Mouse (Mus musculus): ENCODE measurements at regions not wholly inside any gene's neighbourhood (a gene's known extent, or its start where the extent isn't known, plus 50 kb on each side); places are given as distances from the start of the nearest gene placed in this dataset.

- no peaks in the 10 kb centered on the region for H3K36me3 ChIP-seq (replicated peaks; ENCODE audit: control insufficient read depth, insufficient read depth, low read depth, low read length)
- no peak overlapping the region for H3K4me3 ChIP-seq (ENCODE audit: low read depth, low read length)
- no peaks in the 10 kb centered on the region for H3K9me3 ChIP-seq (replicated peaks; ENCODE audit: control insufficient read depth, low read length)
- ATAC-seq (replicated peaks; ENCODE audit: insufficient number of reproducible peaks, low FRiP score, low TSS enrichment, low read depth): no peak
- no peaks in the 10 kb centered on the region for H3K27me3 ChIP-seq (ENCODE audit: control insufficient read depth, insufficient read depth, low read length)
- H3K27ac ChIP-seq (replicated peaks; ENCODE audit: low read depth, low read length): no peak overlapping the region
- no peaks in the 10 kb centered on the region for H3K4me1 ChIP-seq (ENCODE audit: control insufficient read depth, insufficient read depth, low read length)
- 80% methylated on average over 8 of the region's 8 CpGs for WGBS
- no peak overlapping the region for H3K9ac ChIP-seq (replicated peaks; ENCODE audit: low read length)
- DNase-seq (ENCODE audit: low spot score): no peak
- no peak overlapping the region for H3K4me2 ChIP-seq (ENCODE audit: low read depth, low read length)
Measured at GRCm38 (mm10) chr1:120801980-120802364, 199.8 kb downstream of the En1 start.

DNA sequence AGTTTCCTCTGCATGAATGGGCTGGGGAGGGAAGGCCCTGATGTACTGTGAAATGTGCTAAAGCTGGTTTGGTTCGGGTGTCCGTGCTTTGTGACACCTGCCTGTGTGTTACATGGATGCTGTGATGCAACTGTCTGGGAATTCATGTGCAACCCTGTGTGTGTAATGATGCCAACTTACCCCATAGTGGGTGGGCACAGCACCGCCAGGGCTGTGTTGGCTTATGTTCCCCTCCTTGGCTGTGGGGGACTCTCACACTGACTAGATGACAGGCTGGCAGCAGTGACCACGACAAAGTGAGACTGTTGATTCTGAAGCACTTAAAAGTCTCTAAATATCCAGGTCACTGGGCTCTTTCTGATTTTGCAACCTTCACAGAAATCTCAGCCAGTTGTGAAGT, 212.2 kb downstream of the En1 start:
- DNase-seq (ENCODE audit: low spot score): no peak
- no peak overlapping the region for H3K4me3 ChIP-seq (ENCODE audit: low read depth, low read length)
- no peaks in the 10 kb centered on the region for H3K4me1 ChIP-seq (ENCODE audit: control insufficient read depth, insufficient read depth, low read length)
- H3K4me2 ChIP-seq (ENCODE audit: low read depth, low read length): no peak overlapping the region
- no peak for ATAC-seq (replicated peaks; ENCODE audit: insufficient number of reproducible peaks, low FRiP score, low TSS enrichment, low read depth)
- no peaks in the 10 kb centered on the region for H3K27me3 ChIP-seq (ENCODE audit: control insufficient read depth, insufficient read depth, low read length)
- no peak overlapping the region for H3K27ac ChIP-seq (replicated peaks; ENCODE audit: low read depth, low read length)
- WGBS: 77% methylated on average over 4 of the region's 4 CpGs
- no peaks in the 10 kb centered on the region for H3K9me3 ChIP-seq (replicated peaks; ENCODE audit: control insufficient read depth, low read length)
- H3K9ac ChIP-seq (replicated peaks; ENCODE audit: low read length): no peak overlapping the region
- H3K36me3 ChIP-seq (replicated peaks; ENCODE audit: control insufficient read depth, insufficient read depth, low read depth, low read length): no peaks in the 10 kb centered on the region

DNA sequence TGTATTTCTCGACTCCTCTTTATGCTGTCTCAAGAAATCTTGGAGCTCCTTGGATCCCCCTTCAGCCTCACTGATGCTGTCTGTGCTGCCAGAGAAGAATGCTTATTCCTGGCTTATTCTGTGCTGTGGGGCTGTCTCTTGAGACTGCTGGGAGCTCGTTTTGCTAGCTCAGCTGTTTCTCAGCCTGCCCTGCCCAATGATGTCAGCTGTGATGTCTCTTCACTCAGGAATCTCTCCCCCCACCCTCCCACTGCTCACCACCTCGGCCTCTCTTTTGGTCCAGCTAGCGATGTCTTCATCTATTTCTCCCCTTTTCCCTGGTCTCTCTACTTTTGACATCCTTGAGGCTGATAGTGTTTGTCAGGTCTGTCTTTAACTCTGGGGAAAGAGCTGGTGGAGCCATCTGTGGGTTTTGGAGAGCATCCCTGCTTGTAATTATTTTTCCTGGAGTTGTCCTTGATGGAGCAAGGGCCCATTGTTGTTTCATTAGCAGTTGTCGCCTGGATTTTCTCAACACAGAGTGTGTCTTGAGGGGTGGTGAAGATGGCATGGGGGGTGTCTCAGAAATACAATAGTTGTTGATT, 214.1 kb downstream of the En1 start:
- no peak for ATAC-seq (replicated peaks; ENCODE audit: insufficient number of reproducible peaks, low FRiP score, low TSS enrichment, low read depth)
- Histone ChIP-seq H3K9ac (replicated peaks; ENCODE audit: low read length) (no peak overlapping the region), H3K27me3 (ENCODE audit: control insufficient read depth, insufficient read depth, low read length) (no peaks in the 10 kb centered on the region), H3K4me1 (ENCODE audit: control insufficient read depth, insufficient read depth, low read length) (no peaks in the 10 kb centered on the region), H3K4me3 (ENCODE audit: low read depth, low read length) (no peak overlapping the region), H3K36me3 (replicated peaks; ENCODE audit: control insufficient read depth, insufficient read depth, low read depth, low read length) (no peaks in the 10 kb centered on the region), H3K4me2 (ENCODE audit: low read depth, low read length) (no peak overlapping the region), H3K27ac (replicated peaks; ENCODE audit: low read depth, low read length) (no peak overlapping the region), H3K9me3 (replicated peaks; ENCODE audit: control insufficient read depth, low read length) (no peaks in the 10 kb centered on the region)
- no peak for DNase-seq (ENCODE audit: low spot score)
- 53% methylated on average over 5 of the region's 5 CpGs for WGBS

DNA sequence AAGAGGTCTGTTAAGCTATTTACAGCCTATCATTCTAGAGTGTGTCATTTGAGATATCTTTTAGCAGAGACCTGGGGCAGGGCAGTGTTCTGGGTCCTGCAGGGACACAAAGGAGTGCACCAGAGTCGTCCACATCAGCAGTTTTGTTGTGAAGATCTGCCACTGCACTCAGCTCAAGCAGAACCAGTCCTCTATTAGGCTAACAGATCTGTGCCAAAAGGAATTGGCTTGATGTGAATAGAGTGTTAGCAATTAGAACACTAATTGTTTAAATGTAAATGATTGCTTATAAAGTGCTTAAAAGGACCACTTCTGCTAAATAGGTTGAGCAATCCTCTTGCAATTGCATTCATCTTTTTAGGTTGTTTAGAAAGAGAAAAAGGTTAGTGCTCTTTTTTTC, 215.3 kb downstream of the En1 start:
- no peaks in the 10 kb centered on the region for H3K36me3 ChIP-seq (replicated peaks; ENCODE audit: control insufficient read depth, insufficient read depth, low read depth, low read length)
- ATAC-seq (replicated peaks; ENCODE audit: insufficient number of reproducible peaks, low FRiP score, low TSS enrichment, low read depth) (no peak), DNase-seq (ENCODE audit: low spot score) (no peak)
- no peak overlapping the region for H3K9ac ChIP-seq (replicated peaks; ENCODE audit: low read length)
- no peaks in the 10 kb centered on the region for H3K9me3 ChIP-seq (replicated peaks; ENCODE audit: control insufficient read depth, low read length)
- no peak overlapping the region for H3K4me2 ChIP-seq (ENCODE audit: low read depth, low read length)
- 20% methylated on average over 1 of the region's 1 CpGs for WGBS
- H3K27me3 ChIP-seq (ENCODE audit: control insufficient read depth, insufficient read depth, low read length): no peaks in the 10 kb centered on the region
- no peak overlapping the region for H3K27ac ChIP-seq (replicated peaks; ENCODE audit: low read depth, low read length)
- H3K4me1 ChIP-seq (ENCODE audit: control insufficient read depth, insufficient read depth, low read length): no peaks in the 10 kb centered on the region
- no peak overlapping the region for H3K4me3 ChIP-seq (ENCODE audit: low read depth, low read length)

DNA sequence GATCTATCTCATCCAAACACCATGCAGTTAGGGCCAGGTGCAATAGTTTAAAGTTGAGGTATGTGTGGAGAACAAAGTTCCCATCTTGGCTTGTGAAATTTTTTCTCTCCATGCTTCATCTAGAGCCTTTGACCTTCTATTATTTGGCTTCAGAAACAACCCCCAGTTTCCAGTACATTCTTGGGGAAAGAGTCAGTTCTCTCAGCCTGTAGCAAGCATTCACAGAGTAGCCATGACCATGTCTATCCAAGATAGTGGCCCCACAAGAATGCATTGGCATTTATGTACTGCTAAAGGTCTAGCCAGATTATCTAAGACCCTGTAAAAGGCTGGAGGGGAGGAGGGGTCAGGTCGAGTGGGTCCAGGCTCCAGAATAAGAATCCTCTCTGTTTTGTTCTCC, 229.8 kb downstream of the En1 start:
- Histone ChIP-seq H3K4me2 (ENCODE audit: low read depth, low read length) (no peak overlapping the region), H3K27me3 (ENCODE audit: control insufficient read depth, insufficient read depth, low read length) (no peaks in the 10 kb centered on the region), H3K9me3 (replicated peaks; ENCODE audit: control insufficient read depth, low read length) (no peaks in the 10 kb centered on the region), H3K4me1 (ENCODE audit: control insufficient read depth, insufficient read depth, low read length) (no peaks in the 10 kb centered on the region), H3K4me3 (ENCODE audit: low read depth, low read length) (no peak overlapping the region), H3K36me3 (replicated peaks; ENCODE audit: control insufficient read depth, insufficient read depth, low read depth, low read length) (no peaks in the 10 kb centered on the region), H3K9ac (replicated peaks; ENCODE audit: low read length) (no peak overlapping the region), H3K27ac (replicated peaks; ENCODE audit: low read depth, low read length) (no peak overlapping the region)
- DNase-seq (ENCODE audit: low spot score): no peak
- 63% methylated on average over 1 of the region's 1 CpGs for WGBS
- ATAC-seq (replicated peaks; ENCODE audit: insufficient number of reproducible peaks, low FRiP score, low TSS enrichment, low read depth): no peak

DNA sequence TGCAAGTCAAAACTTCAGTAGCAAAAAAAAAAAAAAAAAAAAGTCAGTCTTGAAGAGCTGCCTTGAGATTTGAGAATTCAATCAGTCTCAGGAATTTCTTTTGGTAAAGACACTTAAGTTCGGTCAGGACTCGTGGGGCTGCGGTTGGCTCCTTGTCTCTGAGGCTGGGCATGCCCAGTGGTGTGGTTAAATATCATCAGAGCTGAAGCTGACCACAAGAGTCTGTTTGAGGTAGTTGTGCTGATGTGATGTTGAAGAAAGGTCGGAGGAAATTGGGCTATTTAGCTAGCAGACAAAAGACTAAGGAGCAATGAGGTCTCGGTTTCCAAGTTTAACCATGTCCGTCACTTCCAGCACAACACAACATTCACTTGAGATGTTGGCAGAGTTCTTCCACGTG, 240.4 kb downstream of the En1 start:
- H3K4me1 ChIP-seq (ENCODE audit: control insufficient read depth, insufficient read depth, low read length): no peaks in the 10 kb centered on the region
- 46% methylated on average over 7 of the region's 7 CpGs for WGBS
- no peaks in the 10 kb centered on the region for H3K27me3 ChIP-seq (ENCODE audit: control insufficient read depth, insufficient read depth, low read length)
- no peak overlapping the region for H3K27ac ChIP-seq (replicated peaks; ENCODE audit: low read depth, low read length)
- H3K4me3 ChIP-seq (ENCODE audit: low read depth, low read length): no peak overlapping the region
- H3K9ac ChIP-seq (replicated peaks; ENCODE audit: low read length): no peak overlapping the region
- H3K9me3 ChIP-seq (replicated peaks; ENCODE audit: control insufficient read depth, low read length): no peaks in the 10 kb centered on the region
- no peak for DNase-seq (ENCODE audit: low spot score)
- no peak overlapping the region for H3K4me2 ChIP-seq (ENCODE audit: low read depth, low read length)
- no peaks in the 10 kb centered on the region for H3K36me3 ChIP-seq (replicated peaks; ENCODE audit: control insufficient read depth, insufficient read depth, low read depth, low read length)
- no peak for ATAC-seq (replicated peaks; ENCODE audit: insufficient number of reproducible peaks, low FRiP score, low TSS enrichment, low read depth)

- WGBS: 83% methylated on average over 2 of the region's 2 CpGs
- Histone ChIP-seq H3K4me3 (ENCODE audit: low read depth, low read length) (no peak overlapping the region), H3K4me2 (ENCODE audit: low read depth, low read length) (no peak overlapping the region), H3K9ac (replicated peaks; ENCODE audit: low read length) (no peak overlapping the region), H3K27me3 (ENCODE audit: control insufficient read depth, insufficient read depth, low read length) (no peaks in the 10 kb centered on the region), H3K4me1 (ENCODE audit: control insufficient read depth, insufficient read depth, low read length) (no peaks in the 10 kb centered on the region), H3K27ac (replicated peaks; ENCODE audit: low read depth, low read length) (no peak overlapping the region), H3K36me3 (replicated peaks; ENCODE audit: control insufficient read depth, insufficient read depth, low read depth, low read length) (no peaks in the 10 kb centered on the region), H3K9me3 (replicated peaks; ENCODE audit: control insufficient read depth, low read length) (no peaks in the 10 kb centered on the region)
- DNase-seq (ENCODE audit: low spot score) (no peak), ATAC-seq (replicated peaks; ENCODE audit: insufficient number of reproducible peaks, low FRiP score, low TSS enrichment, low read depth) (no peak)
Measured at GRCm38 (mm10) chr1:120846146-120846545, 243.9 kb downstream of the En1 start.

DNA sequence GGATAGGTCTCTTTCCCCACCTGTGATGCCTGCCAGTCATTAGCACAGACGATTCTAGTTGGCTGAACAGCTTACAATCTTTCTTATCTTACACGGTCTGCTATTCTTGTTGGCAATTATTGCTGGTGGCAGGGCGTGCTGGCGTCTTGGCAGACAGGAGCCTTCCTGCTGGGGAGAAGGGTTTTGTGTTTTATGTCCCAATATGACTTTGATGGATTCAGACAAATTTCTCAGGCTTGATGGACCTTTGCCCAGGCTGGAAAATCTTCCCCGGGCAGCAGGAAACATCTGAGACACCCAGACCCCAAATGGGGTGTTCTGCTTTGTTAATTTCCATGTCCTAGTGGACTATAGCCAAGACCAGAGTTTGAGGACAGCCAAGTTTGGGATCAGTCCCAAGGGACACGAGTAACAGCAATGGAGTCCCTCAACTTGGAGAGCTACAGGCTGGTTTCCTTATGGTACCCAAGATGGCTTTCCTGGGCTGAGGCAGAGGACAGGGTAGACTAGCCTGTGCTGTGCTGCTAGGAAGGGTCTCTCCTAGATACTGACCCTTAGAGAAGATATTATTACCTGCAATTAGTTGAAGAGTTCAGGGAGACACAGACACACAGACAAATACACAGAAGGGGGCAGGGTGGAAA, 249.8 kb downstream of the En1 start:
- DNase-seq (ENCODE audit: low spot score) (no peak), ATAC-seq (replicated peaks; ENCODE audit: insufficient number of reproducible peaks, low FRiP score, low TSS enrichment, low read depth) (no peak)
- 83% methylated on average over 6 of the region's 6 CpGs for WGBS
- Histone ChIP-seq H3K27me3 (ENCODE audit: control insufficient read depth, insufficient read depth, low read length) (no peaks in the 10 kb centered on the region), H3K36me3 (replicated peaks; ENCODE audit: control insufficient read depth, insufficient read depth, low read depth, low read length) (no peaks in the 10 kb centered on the region), H3K4me3 (ENCODE audit: low read depth, low read length) (no peak overlapping the region), H3K4me1 (ENCODE audit: control insufficient read depth, insufficient read depth, low read length) (no peaks in the 10 kb centered on the region), H3K9me3 (replicated peaks; ENCODE audit: control insufficient read depth, low read length) (no peaks in the 10 kb centered on the region), H3K9ac (replicated peaks; ENCODE audit: low read length) (no peak overlapping the region), H3K27ac (replicated peaks; ENCODE audit: low read depth, low read length) (no peak overlapping the region), H3K4me2 (ENCODE audit: low read depth, low read length) (no peak overlapping the region)
